Mouse (Mus musculus) heart, adult 2 months (tissue): Measurements from ENCODE around the gene Sacs. TPM values are rescaled to one million over a fixed set of nuclear protein-coding genes. Genes with fewer than 3 reads are reported as not detected.

Source experiments
- DNase-seq, 2 experiments: peaks; one replicate each; pipeline ENCODE4 v3.0.0; 2021
- H3K27ac ChIP-seq: fragments of 200-600 bp; 2 replicates; pipeline ENCODE4 v1.8.1; 2022
- H3K27me3 ChIP-seq: fragments of 200-500 bp; 2 replicates; pipeline ENCODE4 v1.6.1; 2012; ENCODE audit warnings: mild to moderate bottlenecking, low read length, inconsistent platforms, mixed read lengths; ENCODE audit not compliant: control insufficient read depth, insufficient read depth
- H3K36me3 ChIP-seq: fragments of 200-500 bp; 2 replicates; pipeline ENCODE4 v1.6.1; 2012; ENCODE audit warnings: low read length, inconsistent platforms; ENCODE audit not compliant: control insufficient read depth, insufficient read depth
- H3K4me1 ChIP-seq: fragments of 200-500 bp; 2 replicates; pipeline ENCODE4 v1.6.1; 2011; ENCODE audit warnings: low read length; ENCODE audit not compliant: control insufficient read depth, insufficient read depth
- H3K4me3 ChIP-seq: fragments of 200-600 bp; 2 replicates; pipeline ENCODE4 v1.8.1; 2022
- H3K79me2 ChIP-seq: fragments of 200-500 bp; replicated peaks from 2 replicates; pipeline ENCODE4 v1.6.1; 2012; ENCODE audit warnings: mild to moderate bottlenecking, inconsistent platforms, low read length, moderate library complexity, mixed read lengths; ENCODE audit not compliant: control insufficient read depth, insufficient read depth
- H3K9ac ChIP-seq: fragments of 200-500 bp; 2 replicates; pipeline ENCODE4 v1.6.1; 2012; ENCODE audit warnings: low read depth, mild to moderate bottlenecking, control low read depth, inconsistent platforms, low read length, mixed read lengths
- CTCF ChIP-seq: fragments of 200-600 bp; IDR thresholded peaks from 2 replicates; pipeline ENCODE4 v1.8.1; 2022; ENCODE audit warnings: antibody characterized with exemption, mild to moderate bottlenecking, moderate library complexity
- EP300 ChIP-seq: fragments of 200-500 bp; IDR thresholded peaks from 2 replicates; pipeline ENCODE4 v1.6.1; 2011; ENCODE audit warnings: low read depth, low read length, control low read depth; ENCODE audit not compliant: insufficient read depth
- POLR2A ChIP-seq: fragments of 200-500 bp; IDR thresholded peaks from 2 replicates; pipeline ENCODE4 v1.6.1; 2011; ENCODE audit warnings: mild to moderate bottlenecking, low read depth, low read length, control low read depth; ENCODE audit not compliant: insufficient read depth
- whole genome bisulfite sequencing: fragments of 180-500 bp; shearing (Covaris S2); methylation state at CpG from one replicate; pipeline ENCODE4 v1.1.7; 2018; 5-methylcytosine and 5-hydroxymethylcytosine counted together
- intact Hi-C: fragments of 180-260 bp; cut with DNase I; formaldehyde crosslinking; loops from one replicate; pipeline ENCODE4 v1.15.1; 2025
- polyA plus RNA-seq: library from polyadenylated mRNA; depleted of rRNA; stranded (reverse); fragments of >200 nt; gene quantifications from 2 replicates; pipeline ENCODE4 v1.2.3, GENCODE M21; 2012
- total RNA-seq, 2 experiments: library from RNA; stranded (reverse); gene quantifications; 2 replicates each; pipeline ENCODE4 v1.2.3; 2021

The Sacs gene
- total and polyA plus RNA-seq, 3 experiments, result 3.3 to 25.8 (median 24.2) TPM

DNA sequence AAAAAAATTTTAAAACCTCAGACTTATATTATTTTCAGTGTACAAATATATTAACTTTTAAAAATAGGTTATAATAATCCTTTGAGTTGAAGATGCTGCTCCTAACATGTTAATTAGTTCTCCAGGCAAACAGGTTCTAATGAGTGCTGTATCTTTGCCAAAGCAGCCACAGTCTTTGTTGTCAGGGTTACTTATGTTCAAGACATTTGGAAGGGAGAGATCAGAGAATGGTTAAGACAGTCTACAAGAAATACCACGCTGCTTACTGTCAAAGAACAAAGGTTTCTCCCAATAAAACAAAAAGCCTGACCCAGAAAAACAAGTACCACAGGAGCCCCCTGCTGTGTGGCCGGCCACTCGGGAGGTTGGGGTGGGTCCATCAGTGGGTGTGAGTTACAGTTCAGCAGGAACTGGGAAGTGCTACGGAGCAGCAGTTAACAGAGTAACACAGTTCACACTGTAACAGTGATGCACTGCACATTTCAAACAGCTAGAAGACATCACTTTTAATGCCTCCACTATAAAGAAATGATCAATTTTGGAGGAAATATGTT lies 98.9 kb downstream of the Sacs start:
- WGBS, result 36% methylated on average over 4 of the region's 4 CpGs
- TF ChIP-seq EP300, result no peak
- TF ChIP-seq CTCF, result no peak
- no peak for TF ChIP-seq POLR2A
- Histone ChIP-seq H3K9ac (no peak overlapping the region), H3K79me2 (no peaks in the 10 kb centered on the region), H3K4me1 (no peaks in the 10 kb centered on the region; the same call in 1 of the 2 replicates), H3K27ac (no peak overlapping the region), H3K4me3 (no peak overlapping the region), H3K36me3 (no peaks in the 10 kb centered on the region), H3K27me3 (no peaks in the 10 kb centered on the region)
- intact Hi-C loops, result no loop called here
- no peak for DNase-seq

- intact Hi-C loops, result no loop called here
- TF ChIP-seq EP300 (no peak), POLR2A (no peak), CTCF (no peak)
- H3K27ac ChIP-seq, result no peak overlapping the region
Measured at GRCm38 (mm10) chr14:61238751-61239150, 100.5 kb downstream of the Sacs start.

DNA sequence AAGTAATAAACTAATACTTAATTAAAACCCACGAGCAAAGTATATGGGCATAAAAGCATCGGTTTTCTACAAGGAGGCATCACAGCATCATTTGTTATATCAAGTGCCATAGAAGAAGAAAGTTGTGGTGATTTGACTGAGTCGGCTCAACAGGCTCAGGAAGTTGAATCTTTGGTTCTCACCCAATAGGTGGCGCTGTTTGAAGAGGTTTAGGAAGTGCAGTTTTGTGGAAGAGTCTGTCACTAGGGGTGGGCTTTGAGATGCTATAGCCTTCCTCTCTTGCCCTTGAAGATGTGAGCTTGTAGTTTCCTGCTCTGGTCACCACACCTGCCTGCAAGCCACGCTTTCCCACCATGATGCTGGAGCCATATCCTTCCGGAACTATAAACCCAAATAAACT lies 104.4 kb downstream of the Sacs start:
- 33% methylated on average over 6 of the region's 6 CpGs for WGBS
- TF ChIP-seq CTCF (peak; percentile 60), POLR2A (no peak)

More at GRCm38 (mm10) chr14:61238751-61239150, 100.5 kb downstream of the Sacs start:
- Histone ChIP-seq H3K4me3 (no peak overlapping the region), H3K9ac (no peak overlapping the region), H3K36me3 (no peaks in the 10 kb centered on the region), H3K79me2 (no peaks in the 10 kb centered on the region), H3K4me1 (no peaks in the 10 kb centered on the region; the same call in none of the 2 replicates), H3K27me3 (no peaks in the 10 kb centered on the region)
- WGBS, result 55% methylated on average over 9 of the region's 9 CpGs
- no peak for DNase-seq

GRCm38 (mm10) chr14:61246444-61246843 lies 108.2 kb downstream of the Sacs start:
- no peak overlapping the region for H3K4me3 ChIP-seq
- H3K79me2 ChIP-seq, result no peaks in the 10 kb centered on the region
- intact Hi-C loops, result no loop called here
- H3K36me3 ChIP-seq, result no peaks in the 10 kb centered on the region
- peak in 1 of 2 experiments; percentile 17 for DNase-seq
- no peaks in the 10 kb centered on the region; the same call in 1 of the 2 replicates for H3K4me1 ChIP-seq
- no peak overlapping the region for H3K9ac ChIP-seq
- peak overlapping the region; percentile 51 for H3K27ac ChIP-seq
- 52% methylated on average over 3 of the region's 3 CpGs for WGBS
- H3K27me3 ChIP-seq, result no peaks in the 10 kb centered on the region
- TF ChIP-seq CTCF, result no peak
- TF ChIP-seq EP300, result no peak
- TF ChIP-seq POLR2A, result no peak

More for the DNA sequence above, 104.4 kb downstream of the Sacs start:
- no peak for DNase-seq
- Histone ChIP-seq H3K27ac (no peak overlapping the region), H3K36me3 (no peaks in the 10 kb centered on the region), H3K27me3 (no peaks in the 10 kb centered on the region), H3K4me1 (no peaks in the 10 kb centered on the region; the same call in 1 of the 2 replicates), H3K4me3 (no peak overlapping the region), H3K9ac (no peak overlapping the region), H3K79me2 (no peaks in the 10 kb centered on the region)
- intact Hi-C loops, result loop anchor here (1.0 kb wide), 1 partner anchor 52 kb away; no protein-coding TSS in a partner anchor

GRCm38 (mm10) chr14:61252596-61253388 lies 114.5 kb downstream of the Sacs start:
- WGBS, result 61% methylated on average over 15 of the region's 15 CpGs
- Histone ChIP-seq H3K4me3 (0 out of 2 replicates have a peak overlapping the region, but pooled peaks have one; percentile 2), H3K9ac (no peak overlapping the region), H3K27me3 (no peaks in the 10 kb centered on the region), H3K79me2 (no peaks in the 10 kb centered on the region), H3K27ac (peak overlapping the region; percentile 81), H3K4me1 (peaks cover 2% of the 10 kb centered on the region; the same call in 1 of the 2 replicates), H3K36me3 (peaks cover 2% of the 10 kb centered on the region)
- intact Hi-C loops, result no loop called here
- peak in 1 of 2 experiments; percentile 50 for DNase-seq
- 0 out of 2 replicates have a peak, but pooled peaks have one; percentile 25 for TF ChIP-seq POLR2A
- no peak for TF ChIP-seq CTCF
- TF ChIP-seq EP300, result 0 out of 2 replicates have a peak, but pooled peaks have one; percentile 62

GRCm38 (mm10) chr14:61258352-61258751 lies 120.1 kb downstream of the Sacs start, which contains the start of gene Sgcg:
Sgcg (minus strand) TSS chr14:61258490.
- peak within 1 kb of the TSS; percentile 79 for H3K27ac ChIP-seq

More at GRCm38 (mm10) chr14:61258352-61258751, 120.1 kb downstream of the Sacs start, which contains the start of gene Sgcg:
- no peaks in the 10 kb centered on the region for H3K4me1 ChIP-seq
- H3K79me2 ChIP-seq, result no peaks in the 10 kb centered on the region
- TF ChIP-seq CTCF (no peak), POLR2A (peak; percentile 64), EP300 (0 out of 2 replicates have a peak, but pooled peaks have one; percentile 28)
- peaks cover 2% of the 10 kb centered on the region for H3K36me3 ChIP-seq
- peak within 1 kb of the TSS; percentile 54 for H3K4me3 ChIP-seq
- peak; percentile 59 to 80 for DNase-seq
- 40% methylated on average over 11 of the region's 11 CpGs for WGBS
- H3K27me3 ChIP-seq, result no peaks in the 10 kb centered on the region
- intact Hi-C loops, result no loop called here
- H3K9ac ChIP-seq, result peak within 1 kb of the TSS; percentile 74
